9 mouse cellular contexts compared by ENCODE assay signal in the genomic region with DNA sequence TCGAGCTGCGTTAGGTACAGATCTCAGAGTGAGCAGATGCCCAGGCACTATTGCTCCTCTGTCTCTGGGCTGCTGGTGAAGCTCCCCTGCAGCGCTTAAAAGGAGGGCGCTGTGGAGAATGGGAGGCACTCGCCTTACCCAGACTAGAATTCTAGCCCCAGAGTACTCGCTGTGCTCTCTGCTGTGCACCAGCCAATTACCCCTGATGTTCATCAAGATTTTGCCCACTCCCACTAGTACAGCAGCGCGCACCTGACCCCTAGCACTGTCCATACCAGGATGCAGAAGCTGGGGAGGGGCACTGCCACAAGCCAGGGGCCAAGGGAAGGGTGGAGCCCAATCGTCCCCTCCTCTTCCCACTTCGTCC. TPM values are rescaled to one million over a fixed set of nuclear protein-coding genes. Genes with fewer than 3 reads are reported as not detected.
DNase-seq lines count a peak whose midpoint lies in the region; ATAC-seq and TF ChIP-seq lines count a peak whose summit lies in the region.
"Had no signal": no experiment of that assay in that cellular context is flagged by ENCODE, and none has a peak within 500 bp of the region (broad histone marks: within the 10 kb centered on the region; RNA-seq: fewer than 3 reads in every experiment).

No protein-coding gene starts in this region.

- 0 out of 2 replicates have a peak, but pooled peaks have one; percentile 45 for ATAC-seq in heart, embryonic 12.5 days (ENCODE audit: insufficient number of reproducible peaks, low FRiP score)
- ATAC-seq in forebrain, embryonic 15.5 days (replicated peaks), result peak; percentile 51
- ATAC-seq in liver, postnatal 0 days, result peak; percentile 56
- no peak for ATAC-seq in activated CD4-positive, CD25-positive, alpha-beta regulatory T cell, adult 4 months

- WGBS in heart, embryonic 12.5 days, result 8% methylated on average over 9 of the region's 10 CpGs
- WGBS in forebrain, embryonic 15.5 days, result 4% methylated on average over 9 of the region's 10 CpGs
- WGBS in liver, postnatal 0 days (ENCODE audit: insufficient replicate concordance), result 6% methylated on average over 10 of the region's 10 CpGs

- no peak for TF ChIP-seq CTCF in E14TG2a.4 (conservative IDR thresholded peaks at IDR 0.05; ENCODE audit: low read length)
- TF ChIP-seq CTCF in liver, postnatal 0 days (IDR thresholded peaks at IDR 0.05; ENCODE audit: low read depth), result no peak

- no peaks in the 10 kb centered on the region for H3K9me3 ChIP-seq in heart, embryonic 12.5 days (replicated peaks)
- no peaks in the 10 kb centered on the region for H3K9me3 ChIP-seq in E14TG2a.4 (ENCODE audit: low read length)
- H3K9me3 ChIP-seq in forebrain, embryonic 15.5 days, result no peaks in the 10 kb centered on the region
- H3K9me3 ChIP-seq in liver, postnatal 0 days (ENCODE audit: low read length), result no peaks in the 10 kb centered on the region

- peaks cover 46% of the 10 kb centered on the region for H3K27me3 ChIP-seq in heart, embryonic 12.5 days (replicated peaks)
- peaks cover 33% of the 10 kb centered on the region for H3K27me3 ChIP-seq in E14TG2a.4 (ENCODE audit: insufficient read depth, low read length)
- H3K27me3 ChIP-seq in forebrain, embryonic 15.5 days, result no peaks in the 10 kb centered on the region
- peaks cover 7% of the 10 kb centered on the region; the same call in 1 of the 2 replicates for H3K27me3 ChIP-seq in liver, postnatal 0 days (ENCODE audit: insufficient read depth, low read length)

- no peaks in the 10 kb centered on the region for H3K36me3 ChIP-seq in heart, embryonic 12.5 days
- H3K36me3 ChIP-seq in E14TG2a.4 (ENCODE audit: insufficient read depth, low read length), result no peaks in the 10 kb centered on the region
- no peaks in the 10 kb centered on the region for H3K36me3 ChIP-seq in forebrain, embryonic 15.5 days
- no peaks in the 10 kb centered on the region for H3K36me3 ChIP-seq in liver, postnatal 0 days (replicated peaks; ENCODE audit: insufficient read depth, low read length)

- no peak overlapping the region for H3K4me3 ChIP-seq in heart, embryonic 12.5 days
- peak overlapping the region; percentile 32 for H3K4me3 ChIP-seq in E14TG2a.4 (replicated peaks; ENCODE audit: low read length)
- H3K4me3 ChIP-seq in forebrain, embryonic 15.5 days, result peak overlapping the region; percentile 22
- H3K4me3 ChIP-seq in liver, postnatal 0 days (ENCODE audit: low read depth, low read length), result no peak overlapping the region

- H3K4me2 ChIP-seq in heart, embryonic 12.5 days, result peak overlapping the region; percentile 56
- peak overlapping the region; percentile 39 for H3K4me2 ChIP-seq in forebrain, embryonic 15.5 days (replicated peaks)
- H3K4me2 ChIP-seq in liver, postnatal 0 days (ENCODE audit: low read depth, low read length), result peak overlapping the region; percentile 1; the same call in 1 of the 2 replicates

- no peak overlapping the region; the same call in 1 of the 2 replicates for H3K9ac ChIP-seq in heart, embryonic 12.5 days
- no peak overlapping the region for H3K9ac ChIP-seq in forebrain, embryonic 15.5 days (replicated peaks)
- no peak overlapping the region for H3K9ac ChIP-seq in liver, postnatal 0 days (replicated peaks)

- no peak for DNase-seq in heart, postnatal 14 days
- no peak for DNase-seq in liver, postnatal 0 days
- DNase-seq in urinary bladder, postnatal 25 days (ENCODE audit: low spot score), result no peak
- no peak for DNase-seq in layer of hippocampus, postnatal 25 days (ENCODE audit: extremely low spot score in 1 of 2, low spot score in 1 of 2)

- 0 out of 2 replicates have a peak, but pooled peaks cover 8% of the 10 kb centered on the region for H3K4me1 ChIP-seq in heart, embryonic 12.5 days (replicated peaks)
- peaks cover 10% of the 10 kb centered on the region; the same call in 1 of the 2 replicates for H3K4me1 ChIP-seq in E14TG2a.4 (replicated peaks; ENCODE audit: low read depth, low read length)
- peaks cover 10% of the 10 kb centered on the region for H3K4me1 ChIP-seq in forebrain, embryonic 15.5 days
- 0 out of 2 replicates have a peak, but pooled peaks cover 2% of the 10 kb centered on the region for H3K4me1 ChIP-seq in liver, postnatal 0 days (ENCODE audit: insufficient read depth)

- no peak overlapping the region for H3K27ac ChIP-seq in heart, embryonic 12.5 days (ENCODE audit: poor library complexity, severe bottlenecking)
- H3K27ac ChIP-seq in forebrain, embryonic 15.5 days (replicated peaks), result no peak overlapping the region
- no peak overlapping the region for H3K27ac ChIP-seq in liver, postnatal 0 days (ENCODE audit: low read depth)

- no peak for TF ChIP-seq EP300 in liver, postnatal 0 days (IDR thresholded peaks at IDR 0.05; ENCODE audit: low read depth)

- intact Hi-C loops in heart, postnatal 14 days (cut with DNase I), result loop anchor here (1.0 kb wide), 1 partner anchor 27 kb away; no protein-coding TSS in a partner anchor

RNA-seq across cellular contexts. Expression of gene Mob2, which starts 10.3 kb away (rescaled TPM):
- 42.7 and 43.6 TPM in 2 replicates for polyA plus RNA-seq in heart, embryonic 12.5 days (2016; fragmentation: Nextera tagmentation; extraction: Ambion mirVana)
- total RNA-seq in heart, postnatal 14 days (2021), result 10 to 100 TPM; 39.9 to 43.0 TPM
- polyA plus RNA-seq in forebrain, embryonic 15.5 days (2015; fragmentation: Nextera tagmentation; extraction: Ambion mirVana), result 52.5 and 54.3 TPM in 2 replicates
- 38.5 and 40.8 TPM in 2 replicates for polyA plus RNA-seq in liver, postnatal 0 days (2015; fragmentation: Nextera tagmentation; extraction: Ambion mirVana)
- polyA plus RNA-seq in activated CD4-positive, CD25-positive, alpha-beta regulatory T cell, adult 4 months (2017; shearing (Covaris generic)), result 10 to 100 TPM; 55.7 to 62.4 TPM
- 10 to 100 TPM; 27.0 to 29.1 TPM for total RNA-seq in layer of hippocampus, postnatal 25 days (2021)

RNA-seq across cellular contexts. Expression of gene Dusp8, which starts 24.4 kb away (rescaled TPM):
- polyA plus RNA-seq in heart, embryonic 12.5 days (2016; fragmentation: Nextera tagmentation; extraction: Ambion mirVana), result 17.7 and 17.8 TPM in 2 replicates
- 10 to 100 TPM; 29.2 to 35.4 TPM for total RNA-seq in heart, postnatal 14 days (2021)
- 90.8 and 93.5 TPM in 2 replicates for polyA plus RNA-seq in forebrain, embryonic 15.5 days (2015; fragmentation: Nextera tagmentation; extraction: Ambion mirVana)
- 1.8 TPM in 2 replicates for polyA plus RNA-seq in liver, postnatal 0 days (2015; fragmentation: Nextera tagmentation; extraction: Ambion mirVana)
- polyA plus RNA-seq in activated CD4-positive, CD25-positive, alpha-beta regulatory T cell, adult 4 months (2017; shearing (Covaris generic)), result under 1 TPM; 0.09 to 0.16 TPM
- total RNA-seq in layer of hippocampus, postnatal 25 days (2021), result 100 to 1,000 TPM; 127 to 139 TPM

RNA-seq across cellular contexts. Expression of gene Gm45618, which starts 49.3 kb away (rescaled TPM):
- polyA plus RNA-seq in heart, embryonic 12.5 days (2016; fragmentation: Nextera tagmentation; extraction: Ambion mirVana), result not detected in 2 replicates
- total RNA-seq in heart, postnatal 14 days (2021), result not detected
- 0.60 TPM in 1 of 2 replicates, not detected in the other for polyA plus RNA-seq in forebrain, embryonic 15.5 days (2015; fragmentation: Nextera tagmentation; extraction: Ambion mirVana)
- polyA plus RNA-seq in liver, postnatal 0 days (2015; fragmentation: Nextera tagmentation; extraction: Ambion mirVana), result not detected in 2 replicates
- not detected for polyA plus RNA-seq in activated CD4-positive, CD25-positive, alpha-beta regulatory T cell, adult 4 months (2017; shearing (Covaris generic))
- not detected for total RNA-seq in layer of hippocampus, postnatal 25 days (2021)
- total RNA-seq: CH12.LX had no signal

Comparison
In these comparisons a context has a peak if more than half of its experiments do, and no peak if none do; other contexts are left out.
1. H3K4me2 ChIP-seq: peak in every context shown above with its lines; median percentile 56 in heart, embryonic 12.5 days; 39 in forebrain, embryonic 15.5 days; 1 in liver, postnatal 0 days.
2. H3K4me3 ChIP-seq: peak in E14TG2a.4 (single experiment) and forebrain, embryonic 15.5 days (single experiment); none in heart, embryonic 12.5 days (single experiment) and liver, postnatal 0 days (single experiment).